Mouse (Mus musculus) layer of hippocampus, adult 11-12 months (tissue): ENCODE measurements around the gene Med10.
A peak's percentile ranks its signal among the peaks of the same experiment; 100 is the strongest.

Source experiments
- DNase-seq: peaks from one replicate; pipeline ENCODE4 v3.0.0; 2022; ENCODE audit warnings: low spot score

Gene Med10

GRCm38 (mm10) chr13:69802095-69802494 lies at the start of gene Med10:
Gene Med10, plus strand, starts transcription at chr13:69802395.
- no peak for DNase-seq

GRCm38 (mm10) chr13:69752875-69753274 lies 49.3 kb upstream of the Med10 start:
- no peak for DNase-seq

GRCm38 (mm10) chr13:69758979-69759378 lies 43.2 kb upstream of the Med10 start:
- no peak for DNase-seq

- peak; percentile 86 for DNase-seq
These were observed 40.8 kb upstream of the Med10 start for GRCm38 (mm10) chr13:69761393-69761792.

GRCm38 (mm10) chr13:69764646-69765045 lies 37.5 kb upstream of the Med10 start:
- peak; percentile 37 for DNase-seq

GRCm38 (mm10) chr13:69768152-69768551 lies 34.0 kb upstream of the Med10 start:
- no peak for DNase-seq

- no peak for DNase-seq
These were observed 31.4 kb upstream of the Med10 start for GRCm38 (mm10) chr13:69770538-69771456.

GRCm38 (mm10) chr13:69772358-69772757 lies 29.8 kb upstream of the Med10 start:
- DNase-seq, result no peak

- DNase-seq, result peak; percentile 66
These were observed 24.0 kb upstream of the Med10 start for GRCm38 (mm10) chr13:69778221-69778620.

- no peak for DNase-seq
These were observed 13.5 kb upstream of the Med10 start for GRCm38 (mm10) chr13:69788704-69789103.

- DNase-seq, result no peak
These were observed 10.4 kb upstream of the Med10 start for GRCm38 (mm10) chr13:69791814-69792213.

GRCm38 (mm10) chr13:69792541-69793009 lies 9.6 kb upstream of the Med10 start:
- DNase-seq, result no peak

- DNase-seq, result no peak
These were observed 7.4 kb upstream of the Med10 start for GRCm38 (mm10) chr13:69794808-69795207.

GRCm38 (mm10) chr13:69809681-69810611 lies 7.8 kb downstream of the Med10 start:
- DNase-seq, result peak; percentile 81

GRCm38 (mm10) chr13:69810936-69811680 lies 8.9 kb downstream of the Med10 start:
- DNase-seq, result no peak

- DNase-seq, result no peak
These were observed 11.7 kb downstream of the Med10 start for GRCm38 (mm10) chr13:69813870-69814269.

GRCm38 (mm10) chr13:69818306-69818705 lies 16.1 kb downstream of the Med10 start:
- no peak for DNase-seq

- DNase-seq, result no peak
These were observed 19.1 kb downstream of the Med10 start for GRCm38 (mm10) chr13:69821169-69821822.

GRCm38 (mm10) chr13:69823920-69824637 lies 21.9 kb downstream of the Med10 start:
- DNase-seq, result peak; percentile 45

- DNase-seq, result no peak
These were observed 23.4 kb downstream of the Med10 start for GRCm38 (mm10) chr13:69825396-69826095.
